Mouse (Mus musculus): ENCODE results near the gene Kng2.

DNA sequence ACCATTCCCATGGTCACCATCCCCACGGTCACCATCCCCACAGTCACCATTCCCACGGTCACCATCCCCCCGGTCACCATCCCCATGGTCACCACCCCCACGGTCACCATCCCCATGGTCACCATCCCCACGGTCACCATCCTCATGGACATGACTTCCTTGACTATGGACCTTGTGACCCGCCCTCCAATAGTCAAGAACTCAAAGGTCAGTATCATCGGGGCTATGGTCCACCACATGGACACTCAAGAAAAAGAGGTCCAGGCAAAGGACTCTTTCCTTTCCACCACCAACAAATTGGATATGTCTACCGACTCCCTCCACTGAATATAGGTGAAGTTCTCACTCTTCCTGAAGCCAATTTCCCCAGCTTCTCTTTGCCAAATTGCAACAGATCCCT, 68.2 kb downstream of the Kng2 start:
- TF ChIP-seq CTCF (IDR thresholded peaks at IDR 0.05; ENCODE audit: low read depth): no peak
- TF ChIP-seq EP300 (IDR thresholded peaks at IDR 0.05; ENCODE audit: low read depth): no peak

Data from heart, postnatal 0 days (tissue).